Mouse (Mus musculus) megakaryocyte, embryonic 14.5 days (primary cell): ENCODE data around the gene Spice1. TPM values are rescaled to one million over a fixed set of nuclear protein-coding genes. Genes with fewer than 3 reads are reported as not detected.

ENCODE experiments used
- H3K27me3 ChIP-seq: replicated peaks from 2 replicates; pipeline ENCODE3; 2012; ENCODE audit warnings: inconsistent platforms
- H3K36me3 ChIP-seq: replicated peaks from 2 replicates; pipeline ENCODE3; 2012; ENCODE audit warnings: low read length, inconsistent platforms, mixed read lengths
- H3K4me1 ChIP-seq: 2 replicates; pipeline ENCODE4 v1.6.1; 2012; ENCODE audit warnings: inconsistent platforms
- H3K4me3 ChIP-seq: replicated peaks from 2 replicates; pipeline ENCODE3; 2012; ENCODE audit warnings: moderate library complexity, mild to moderate bottlenecking, inconsistent platforms
- H3K9me3 ChIP-seq: 2 replicates; pipeline ENCODE4 v1.6.1; 2012; ENCODE audit warnings: inconsistent platforms
- FLI1 ChIP-seq: IDR thresholded peaks from 2 replicates; pipeline ENCODE4 v1.6.1; 2012; ENCODE audit warnings: low read length, inconsistent platforms, mixed read lengths
- GATA1 ChIP-seq: IDR thresholded peaks from 3 replicates; pipeline ENCODE4 v1.6.1; 2012; ENCODE audit warnings: mixed read lengths, low read length, inconsistent platforms, borderline replicate concordance
- polyA plus RNA-seq: library from polyadenylated mRNA; stranded (reverse); fragments of >175 nt; gene quantifications from 2 replicates; pipeline ENCODE4 v1.2.3, GENCODE M21; 2012; ENCODE audit warnings: low replicate concordance; ENCODE audit not compliant: insufficient read depth

Gene Spice1
- polyA plus RNA-seq, 1 experiment: 2.9 TPM

GRCm38 (mm10) chr16:44331154-44331553 lies 15.8 kb upstream of the Spice1 start:
- no peaks in the 10 kb centered on the region for H3K36me3 ChIP-seq
- no peak overlapping the region for H3K4me3 ChIP-seq

DNA sequence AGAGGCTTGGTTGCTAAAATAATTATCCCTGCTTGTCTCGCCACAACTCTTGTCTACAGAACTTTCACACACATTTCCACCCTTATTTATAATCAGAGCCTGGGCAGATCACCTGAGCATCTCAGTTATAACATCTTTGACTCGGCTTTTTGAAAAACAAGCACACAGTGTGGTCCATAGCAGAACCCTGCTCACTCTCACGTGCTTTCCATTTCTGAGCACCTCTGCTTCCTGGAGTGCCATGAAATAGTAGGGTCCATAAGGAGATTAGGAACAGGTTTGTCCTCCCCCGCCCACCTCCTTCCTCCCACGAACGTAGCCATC lies 15.3 kb upstream of the Spice1 start:
- Histone ChIP-seq H3K36me3 (no peaks in the 10 kb centered on the region), H3K4me3 (peak overlapping the region; percentile 94)
- TF ChIP-seq GATA1 (no peak), FLI1 (no peak)

More at GRCm38 (mm10) chr16:44331154-44331553, 15.8 kb upstream of the Spice1 start:
- H3K9me3 ChIP-seq: peaks cover 20% of the 10 kb centered on the region
- H3K27me3 ChIP-seq: peaks cover 43% of the 10 kb centered on the region
- peaks cover 16% of the 10 kb centered on the region for H3K4me1 ChIP-seq
- no peak for TF ChIP-seq GATA1
- TF ChIP-seq FLI1: no peak

GRCm38 (mm10) chr16:44331995-44332860 lies 14.7 kb upstream of the Spice1 start:
- H3K4me3 ChIP-seq: peak overlapping the region; percentile 94
- H3K27me3 ChIP-seq: peaks cover 43% of the 10 kb centered on the region
- H3K36me3 ChIP-seq: no peaks in the 10 kb centered on the region
- H3K9me3 ChIP-seq: peaks cover 20% of the 10 kb centered on the region
- peaks cover 16% of the 10 kb centered on the region for H3K4me1 ChIP-seq
- TF ChIP-seq FLI1 (no peak), GATA1 (no peak)

More for the DNA sequence above, 15.3 kb upstream of the Spice1 start:
- H3K27me3 ChIP-seq: peaks cover 43% of the 10 kb centered on the region
- peaks cover 16% of the 10 kb centered on the region for H3K4me1 ChIP-seq
- H3K9me3 ChIP-seq: peaks cover 20% of the 10 kb centered on the region

DNA sequence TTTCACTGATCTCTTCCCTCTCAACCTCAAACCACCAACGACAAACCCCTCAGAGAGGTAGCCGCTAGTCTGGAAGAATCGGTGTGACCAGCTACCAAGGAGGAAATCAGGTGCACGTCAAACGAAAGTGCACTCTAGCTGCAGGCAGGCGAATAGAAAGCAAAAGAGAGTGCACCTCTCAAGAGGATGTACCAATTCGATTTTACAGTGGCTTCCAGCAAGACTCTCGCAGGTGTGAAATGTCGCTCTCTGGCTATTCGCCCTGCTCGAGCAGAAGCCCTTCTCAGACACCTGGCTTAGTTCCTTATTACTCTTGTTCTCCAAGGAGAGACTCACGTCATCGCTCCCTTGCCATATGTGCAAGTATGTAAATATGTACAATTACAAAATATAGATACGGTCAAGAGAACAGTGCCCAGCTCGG lies 14.0 kb upstream of the Spice1 start, which contains the start of gene Sidt1:
Sidt1 (minus strand) TSS at position 336 of the 424 bp plus-strand sequence.
- Histone ChIP-seq H3K36me3 (no peaks in the 10 kb centered on the region), H3K9me3 (peaks cover 20% of the 10 kb centered on the region), H3K4me3 (peak within 1 kb of the TSS; percentile 94), H3K27me3 (peaks cover 43% of the 10 kb centered on the region), H3K4me1 (peaks cover 16% of the 10 kb centered on the region)
- no peak for TF ChIP-seq GATA1
- no peak for TF ChIP-seq FLI1

DNA sequence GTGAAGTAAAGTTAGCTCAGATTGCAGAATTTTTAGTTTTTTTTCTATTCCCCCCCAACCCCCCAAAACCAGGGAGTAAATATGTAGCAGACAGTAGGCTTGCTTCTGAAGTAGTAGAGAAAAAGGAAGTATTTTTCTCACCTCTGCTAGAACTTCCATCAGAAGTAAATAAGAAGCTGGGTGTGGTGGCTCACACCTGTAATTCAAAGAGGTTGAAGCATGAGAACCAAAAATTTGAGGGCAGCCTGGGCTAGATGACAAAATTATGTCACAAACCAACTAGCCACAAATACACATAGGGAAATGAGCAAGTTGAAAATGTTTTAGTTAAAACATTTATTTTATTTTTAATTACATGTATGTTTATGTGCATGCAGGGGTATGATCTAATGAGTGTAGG lies 9.4 kb upstream of the Spice1 start:
- Histone ChIP-seq H3K27me3 (peaks cover 20% of the 10 kb centered on the region), H3K36me3 (no peaks in the 10 kb centered on the region), H3K9me3 (peaks cover 13% of the 10 kb centered on the region), H3K4me3 (no peak overlapping the region), H3K4me1 (peaks cover 6% of the 10 kb centered on the region)
- TF ChIP-seq GATA1 (no peak), FLI1 (no peak)

GRCm38 (mm10) chr16:44349801-44350397 lies 3.0 kb downstream of the Spice1 start:
- TF ChIP-seq FLI1 (no peak), GATA1 (no peak)
- Histone ChIP-seq H3K9me3 (no peaks in the 10 kb centered on the region), H3K4me1 (peaks cover 41% of the 10 kb centered on the region), H3K4me3 (peak overlapping the region; percentile 70), H3K27me3 (no peaks in the 10 kb centered on the region), H3K36me3 (no peaks in the 10 kb centered on the region)

GRCm38 (mm10) chr16:44356291-44356690 lies 9.4 kb downstream of the Spice1 start:
- no peak for TF ChIP-seq FLI1
- TF ChIP-seq GATA1: no peak; the same call in 2 of the 3 replicates
- peaks cover 34% of the 10 kb centered on the region for H3K4me1 ChIP-seq
- H3K9me3 ChIP-seq: no peaks in the 10 kb centered on the region
- H3K36me3 ChIP-seq: peaks cover 8% of the 10 kb centered on the region
- H3K4me3 ChIP-seq: peak overlapping the region; percentile 56
- no peaks in the 10 kb centered on the region for H3K27me3 ChIP-seq

- no peak for TF ChIP-seq GATA1
- no peak for TF ChIP-seq FLI1
- no peak overlapping the region for H3K4me3 ChIP-seq
- peaks cover 37% of the 10 kb centered on the region for H3K4me1 ChIP-seq
- H3K36me3 ChIP-seq: peaks cover 14% of the 10 kb centered on the region
- no peaks in the 10 kb centered on the region for H3K9me3 ChIP-seq
- no peaks in the 10 kb centered on the region for H3K27me3 ChIP-seq
Measured at GRCm38 (mm10) chr16:44357571-44358268, 10.8 kb downstream of the Spice1 start.

DNA sequence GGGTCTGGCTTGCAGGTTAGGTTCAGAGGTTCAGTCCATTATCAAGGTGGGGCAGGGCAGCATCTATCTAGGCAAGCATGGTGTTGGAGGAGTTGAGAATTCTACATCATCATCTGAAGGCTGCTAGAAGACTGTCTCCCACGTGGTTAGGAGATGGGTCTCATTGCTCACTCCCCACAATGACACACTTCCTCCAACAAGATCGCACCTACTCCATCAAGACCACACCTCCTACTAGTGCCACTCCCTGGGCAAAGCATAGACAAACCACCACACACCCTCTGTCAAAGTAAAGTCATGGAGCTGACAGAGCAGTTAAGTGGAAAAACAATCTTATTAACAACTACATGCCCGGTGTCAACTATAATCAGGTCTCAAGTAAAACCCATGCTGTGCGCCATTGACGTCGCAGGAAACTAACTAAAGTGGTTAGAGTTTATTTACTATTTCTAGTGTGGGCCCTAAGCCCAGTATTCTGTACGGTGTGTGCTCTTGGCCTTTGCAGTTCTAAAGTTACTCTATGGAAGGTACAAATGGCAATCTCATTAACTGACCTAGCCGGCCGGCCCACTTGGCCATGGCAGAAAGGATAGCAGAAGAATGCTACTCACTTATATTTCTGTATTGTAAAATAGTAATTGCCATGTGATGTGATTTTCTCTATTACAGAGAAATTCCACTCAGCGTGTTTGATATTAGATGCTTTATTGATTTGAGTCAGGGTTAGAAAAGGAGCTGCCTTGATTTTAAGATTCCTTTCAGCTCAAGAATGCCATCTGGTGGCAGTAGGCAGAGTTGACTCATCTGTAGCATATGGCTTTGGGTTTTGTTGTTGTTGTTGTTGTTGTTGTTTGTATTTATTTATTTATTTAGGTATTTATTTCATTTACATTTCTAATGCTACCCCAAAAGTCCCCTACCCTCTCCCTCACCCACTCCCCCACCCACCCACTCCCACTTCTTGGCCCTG lies 15.3 kb downstream of the Spice1 start:
- H3K4me1 ChIP-seq: peaks cover 16% of the 10 kb centered on the region
- no peaks in the 10 kb centered on the region for H3K9me3 ChIP-seq
- H3K36me3 ChIP-seq: peaks cover 32% of the 10 kb centered on the region
- TF ChIP-seq FLI1 (no peak), GATA1 (no peak)
- no peaks in the 10 kb centered on the region for H3K27me3 ChIP-seq
- peak overlapping the region; percentile 36 for H3K4me3 ChIP-seq
